Mouse (Mus musculus): ENCODE measurements around the gene Nt5m.
A peak's percentile ranks its signal among the peaks of the same experiment; 100 is the strongest.

- TF ChIP-seq POLR2AphosphoS5 (IDR thresholded peaks at IDR 0.05; ENCODE audit: borderline replicate concordance, low read depth, low read length) (no peak), CTCF (IDR thresholded peaks at IDR 0.05 in 2 of 3, conservative IDR thresholded peaks at IDR 0.05 in 1 of 3; ENCODE audit: control insufficient read depth in 1 of 3, insufficient read depth in 1 of 3, low read depth in 2 of 3, low read length in 3 of 3, poor library complexity in 1 of 3, severe bottlenecking in 1 of 3) (peak in 1 of 3 experiments; percentile 20; a peak in 1 of 6 replicates), GATA1 (IDR thresholded peaks at IDR 0.05; ENCODE audit: low read depth, low read length) (no peak), KAT2A (conservative IDR thresholded peaks at IDR 0.05; ENCODE audit: low read depth, low read length) (no peak), ZMIZ1 (IDR thresholded peaks at IDR 0.05; ENCODE audit: low read depth, low read length) (peak; percentile 73; the same call in 1 of the 2 replicates), GABPA (IDR thresholded peaks at IDR 0.05; ENCODE audit: low read depth, low read length) (no peak), USF2 (IDR thresholded peaks at IDR 0.05; ENCODE audit: borderline replicate concordance in 1 of 2, insufficient read depth in 1 of 2, low read depth in 1 of 2, low read length in 2 of 2) (no peak)
These were observed 8.9 kb downstream of the Nt5m start for GRCm38 (mm10) chr11:59847891-59848884.

Data from MEL (cell line).